Mouse (Mus musculus) E14TG2a.4 (cell line): ENCODE measurements at regions not wholly inside any gene's neighbourhood (a gene's known extent, or its start where the extent isn't known, plus 50 kb on each side); places are given as distances from the start of the nearest gene placed in this dataset.

Experiments
- H3K27me3 ChIP-seq: 2 replicates; pipeline ENCODE4 v1.6.1; 2014; ENCODE audit warnings: low read length, control low read depth; ENCODE audit not compliant: insufficient read depth
- H3K36me3 ChIP-seq: 2 replicates; pipeline ENCODE4 v1.6.1; 2014; ENCODE audit warnings: low read length, control low read depth; ENCODE audit not compliant: insufficient read depth
- H3K4me1 ChIP-seq: replicated peaks from 2 replicates; pipeline ENCODE4 v1.6.1; 2014; ENCODE audit warnings: low read depth, low read length, control low read depth
- H3K4me3 ChIP-seq: replicated peaks from 2 replicates; pipeline ENCODE4 v1.5.1; 2014; ENCODE audit warnings: mild to moderate bottlenecking, low read length
- H3K9me3 ChIP-seq: 2 replicates; pipeline ENCODE4 v1.6.1; 2014; ENCODE audit warnings: low read length, control low read depth
- CTCF ChIP-seq: conservative IDR thresholded peaks from 2 replicates; pipeline ENCODE4 v1.5.1; 2014; ENCODE audit warnings: low read length
- NANOG ChIP-seq: IDR thresholded peaks from 2 replicates; pipeline ENCODE4 v1.6.1; 2014; ENCODE audit warnings: borderline replicate concordance, low read length, mixed read lengths
- POU5F1 ChIP-seq: IDR thresholded peaks from 2 replicates; pipeline ENCODE4 v1.6.1; 2014; ENCODE audit warnings: low read length, borderline replicate concordance

DNA sequence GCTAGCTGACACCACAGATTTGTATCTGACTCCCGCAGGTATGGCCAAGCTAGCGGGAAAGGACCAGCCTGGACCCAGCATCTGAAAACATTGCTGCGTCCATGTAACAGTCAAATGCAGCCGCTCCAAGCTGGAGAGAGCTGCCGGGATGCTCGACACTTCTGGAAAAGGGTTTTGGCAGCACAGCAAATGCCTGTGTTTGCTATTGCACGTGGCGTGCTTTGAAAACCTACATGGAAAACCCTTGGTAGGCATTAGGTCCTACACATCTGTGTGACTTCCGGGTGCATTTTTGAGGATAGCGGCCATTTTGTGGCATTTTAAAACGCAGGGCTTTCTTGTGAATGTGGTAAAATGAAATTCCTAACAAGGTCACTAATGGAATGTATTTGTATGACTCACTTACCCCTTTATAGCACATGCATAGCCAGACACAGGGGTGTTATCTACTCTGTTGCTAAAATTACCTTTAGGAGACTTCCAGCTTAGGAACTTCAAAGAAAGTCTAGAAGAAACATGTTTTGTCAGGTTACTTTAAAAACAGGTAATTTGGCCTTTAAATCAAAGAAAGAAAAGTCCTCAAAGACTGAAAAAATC lies 345.9 kb upstream of the Gm11114 start:
- Histone ChIP-seq H3K36me3 (no peaks in the 10 kb centered on the region), H3K4me3 (no peak overlapping the region), H3K9me3 (peaks cover 13% of the 10 kb centered on the region), H3K4me1 (no peaks in the 10 kb centered on the region), H3K27me3 (no peaks in the 10 kb centered on the region)
- no peak for TF ChIP-seq POU5F1
- TF ChIP-seq NANOG, result no peak
- no peak for TF ChIP-seq CTCF

DNA sequence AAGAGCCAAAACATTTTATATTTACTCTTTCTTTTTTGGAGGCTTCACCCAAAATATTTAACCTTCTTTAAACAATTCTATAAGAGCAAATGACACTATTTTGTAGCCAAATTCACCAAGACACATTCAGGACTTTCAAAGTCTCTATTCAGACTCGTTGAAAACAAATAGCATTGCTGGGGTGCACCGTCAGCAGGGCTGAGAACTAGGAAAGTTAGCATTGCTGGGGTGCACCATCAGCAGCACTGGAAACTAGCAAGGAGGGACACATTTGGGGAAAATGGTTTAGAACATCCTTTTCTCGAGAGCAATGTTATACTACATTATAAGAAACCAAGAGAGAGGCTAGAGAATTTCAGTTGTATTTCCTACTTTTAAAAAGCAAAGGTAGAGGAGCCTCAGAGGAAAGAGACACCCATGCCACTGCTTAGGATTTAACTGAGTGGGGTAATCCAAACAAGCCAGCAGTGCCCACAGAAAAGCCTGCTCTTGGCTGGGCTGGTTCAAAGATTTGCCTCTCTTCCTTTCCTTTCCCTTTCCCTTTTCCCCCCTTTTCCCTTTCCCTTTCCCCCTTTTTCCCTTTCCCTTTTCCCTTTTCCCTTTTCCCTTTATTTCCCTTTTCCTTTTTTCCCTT lies 342.5 kb upstream of the Gm11114 start:
- Histone ChIP-seq H3K9me3 (peaks cover 13% of the 10 kb centered on the region), H3K36me3 (no peaks in the 10 kb centered on the region), H3K4me1 (no peaks in the 10 kb centered on the region), H3K27me3 (no peaks in the 10 kb centered on the region), H3K4me3 (no peak overlapping the region)
- no peak for TF ChIP-seq POU5F1
- no peak for TF ChIP-seq NANOG
- no peak for TF ChIP-seq CTCF

DNA sequence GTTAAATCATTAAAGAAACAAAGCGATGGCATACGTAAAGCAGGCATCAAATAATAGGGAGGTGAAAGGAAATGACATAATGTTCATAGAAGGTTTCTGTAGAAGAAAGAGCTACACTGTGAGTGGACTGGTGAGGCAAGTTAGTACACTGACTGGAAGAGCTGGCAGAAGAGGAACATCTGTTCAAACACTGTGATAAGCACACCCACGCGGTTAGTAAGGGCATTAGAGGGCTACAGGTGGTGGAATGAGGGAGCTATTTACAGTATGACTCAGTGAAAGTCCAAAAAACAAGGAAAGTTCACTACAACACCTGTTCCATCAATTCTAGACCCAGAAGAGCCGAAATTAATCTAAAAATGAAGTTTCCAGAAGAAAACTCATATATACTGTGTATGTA lies 335.1 kb upstream of the Gm11114 start:
- Histone ChIP-seq H3K27me3 (no peaks in the 10 kb centered on the region), H3K36me3 (no peaks in the 10 kb centered on the region), H3K9me3 (no peaks in the 10 kb centered on the region), H3K4me1 (no peaks in the 10 kb centered on the region), H3K4me3 (no peak overlapping the region)
- TF ChIP-seq NANOG, result no peak
- no peak for TF ChIP-seq CTCF
- no peak for TF ChIP-seq POU5F1

DNA sequence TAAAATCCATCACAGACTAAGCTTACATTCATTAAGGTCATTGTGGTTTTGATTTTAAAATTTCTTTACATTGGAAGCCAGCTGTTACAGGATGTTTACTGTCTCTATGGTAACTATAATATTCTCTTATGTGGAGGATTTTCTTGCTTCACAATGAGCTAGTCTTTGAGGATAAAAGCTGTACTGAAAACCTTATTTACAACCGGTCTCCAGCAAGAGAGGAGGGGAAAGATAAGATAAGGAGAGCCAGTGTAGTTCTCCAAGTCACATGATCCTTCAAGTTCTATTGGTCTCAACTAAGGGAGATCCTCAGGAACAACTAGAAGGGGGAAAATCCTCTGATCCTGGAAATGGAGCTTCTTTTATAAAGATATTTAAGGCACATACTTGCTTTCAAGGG lies 309.2 kb upstream of the Gm11114 start:
- no peaks in the 10 kb centered on the region for H3K36me3 ChIP-seq
- H3K27me3 ChIP-seq, result no peaks in the 10 kb centered on the region
- no peak overlapping the region for H3K4me3 ChIP-seq
- H3K9me3 ChIP-seq, result no peaks in the 10 kb centered on the region
- no peaks in the 10 kb centered on the region for H3K4me1 ChIP-seq
- TF ChIP-seq CTCF (no peak), NANOG (no peak), POU5F1 (no peak)

DNA sequence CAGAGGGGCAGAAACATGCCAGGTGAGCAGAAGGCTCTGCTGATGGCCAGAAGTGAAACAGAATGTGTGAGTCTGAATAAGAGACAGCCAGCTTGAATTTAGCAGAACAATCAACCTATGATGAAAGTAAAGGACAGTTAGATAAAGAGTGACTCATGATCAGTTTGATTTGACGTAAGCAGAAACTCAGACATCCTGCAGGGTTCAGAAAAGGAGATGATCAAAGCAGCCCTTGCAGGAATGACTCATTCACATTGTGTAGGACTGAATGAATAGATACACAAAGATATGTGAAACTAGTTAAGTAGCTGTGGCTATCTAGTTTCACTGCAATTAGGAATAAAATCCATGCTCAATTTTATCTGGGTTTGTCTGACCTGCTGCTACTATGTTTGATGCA lies 301.2 kb upstream of the Gm11114 start:
- TF ChIP-seq CTCF (no peak), NANOG (no peak), POU5F1 (no peak)
- no peaks in the 10 kb centered on the region for H3K4me1 ChIP-seq
- no peaks in the 10 kb centered on the region for H3K9me3 ChIP-seq
- H3K4me3 ChIP-seq, result no peak overlapping the region
- H3K36me3 ChIP-seq, result no peaks in the 10 kb centered on the region
- no peaks in the 10 kb centered on the region for H3K27me3 ChIP-seq

DNA sequence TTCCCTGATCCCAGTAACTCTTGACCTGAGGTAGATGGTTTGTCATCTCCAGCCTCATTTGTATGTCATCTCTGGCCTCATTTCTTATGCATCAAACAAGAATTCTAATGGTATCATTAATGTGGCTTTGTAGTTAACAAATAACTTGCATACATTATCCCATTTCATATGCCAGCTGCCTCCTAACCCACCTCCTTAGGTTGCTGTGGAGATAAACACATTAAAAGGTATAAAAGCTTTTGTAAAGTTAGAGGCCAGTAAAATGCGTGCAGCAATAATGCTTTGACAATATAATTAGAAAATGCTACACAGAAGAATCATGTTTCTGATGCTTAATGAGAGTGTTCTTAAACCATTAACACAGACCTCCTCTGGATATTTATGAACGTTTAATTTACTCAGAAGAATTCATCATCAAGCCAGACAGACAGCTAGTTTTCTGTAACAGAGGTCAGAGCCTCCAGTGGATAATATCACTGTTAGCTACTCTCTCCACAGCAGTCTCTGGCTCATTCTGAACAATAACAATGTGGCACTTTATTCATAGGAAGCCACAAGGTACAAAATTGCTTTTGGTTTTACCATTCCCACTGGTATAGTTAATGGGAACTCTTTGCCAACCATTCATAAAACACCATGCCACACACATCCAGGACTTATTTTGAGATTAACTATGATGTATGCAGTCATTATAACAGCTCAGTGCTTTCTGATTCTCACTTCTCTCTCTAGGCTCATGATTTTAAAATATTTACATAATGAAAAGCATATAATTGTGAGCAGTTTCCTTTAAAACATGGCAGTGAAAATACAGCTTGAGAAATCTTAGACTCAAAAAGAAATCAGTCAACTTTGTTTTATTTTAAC lies 264.2 kb upstream of the Gm11114 start:
- H3K9me3 ChIP-seq, result no peaks in the 10 kb centered on the region
- TF ChIP-seq POU5F1 (no peak), CTCF (no peak), NANOG (no peak)
- no peaks in the 10 kb centered on the region for H3K4me1 ChIP-seq
- no peaks in the 10 kb centered on the region for H3K27me3 ChIP-seq
- H3K4me3 ChIP-seq, result no peak overlapping the region
- H3K36me3 ChIP-seq, result no peaks in the 10 kb centered on the region

DNA sequence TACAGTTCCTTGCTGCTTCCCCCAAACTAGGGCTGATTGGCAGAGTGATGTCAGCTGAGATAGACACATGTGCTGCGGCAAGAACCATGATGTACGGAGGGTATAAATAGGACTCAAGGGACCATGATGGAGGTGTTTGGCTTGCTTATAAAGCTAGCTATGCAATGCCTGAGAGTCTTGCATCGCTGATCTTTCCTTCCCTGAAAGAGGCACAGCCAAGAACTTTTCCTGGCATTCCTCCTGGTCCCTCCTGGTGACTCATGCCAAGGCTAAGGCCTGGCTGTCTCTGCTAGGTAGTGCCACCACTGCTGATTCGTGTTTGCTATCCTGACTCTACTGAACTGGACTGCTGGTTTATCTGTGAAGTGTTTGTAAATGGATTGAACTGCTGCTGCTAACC lies 260.0 kb upstream of the Gm11114 start:
- Histone ChIP-seq H3K9me3 (no peaks in the 10 kb centered on the region), H3K4me3 (no peak overlapping the region), H3K4me1 (no peaks in the 10 kb centered on the region), H3K36me3 (no peaks in the 10 kb centered on the region), H3K27me3 (no peaks in the 10 kb centered on the region)
- TF ChIP-seq POU5F1, result no peak
- no peak for TF ChIP-seq CTCF
- no peak for TF ChIP-seq NANOG

DNA sequence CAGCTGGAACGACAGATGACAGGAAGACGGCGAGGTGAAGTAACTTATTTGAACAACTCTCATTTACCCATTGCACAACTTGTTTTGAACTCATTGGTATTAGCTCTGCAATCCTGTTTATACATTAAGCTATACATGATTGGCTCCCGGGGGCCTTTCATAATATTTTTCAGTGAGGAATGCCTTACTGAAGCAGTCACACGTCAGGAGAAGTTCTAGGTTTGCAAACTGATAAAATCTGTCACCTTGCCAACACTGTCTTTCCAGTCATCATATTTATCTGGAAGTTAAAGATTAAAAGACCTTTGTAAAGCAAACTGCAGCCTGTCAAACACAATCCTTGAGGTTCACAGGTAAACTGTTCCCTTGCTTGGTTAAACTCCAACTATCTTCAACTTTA lies 232.6 kb upstream of the Gm11114 start:
- Histone ChIP-seq H3K4me1 (no peaks in the 10 kb centered on the region), H3K9me3 (no peaks in the 10 kb centered on the region), H3K36me3 (no peaks in the 10 kb centered on the region), H3K27me3 (no peaks in the 10 kb centered on the region), H3K4me3 (no peak overlapping the region)
- TF ChIP-seq NANOG, result no peak
- TF ChIP-seq CTCF, result no peak
- no peak for TF ChIP-seq POU5F1
